Mouse (Mus musculus): ENCODE data around the gene Gm9044. TPM values are rescaled to one million over a fixed set of nuclear protein-coding genes. Genes with fewer than 3 reads are reported as not detected.
"Not testable (repeated sequence)": the region's sequence is repeated elsewhere in the genome, so short reads cannot be mapped to it uniquely, and the experiment has no call there.

Gene Gm9044
- not detected in 2 replicates for polyA plus RNA-seq (2015; fragmentation: Nextera tagmentation; extraction: Ambion mirVana)

DNA sequence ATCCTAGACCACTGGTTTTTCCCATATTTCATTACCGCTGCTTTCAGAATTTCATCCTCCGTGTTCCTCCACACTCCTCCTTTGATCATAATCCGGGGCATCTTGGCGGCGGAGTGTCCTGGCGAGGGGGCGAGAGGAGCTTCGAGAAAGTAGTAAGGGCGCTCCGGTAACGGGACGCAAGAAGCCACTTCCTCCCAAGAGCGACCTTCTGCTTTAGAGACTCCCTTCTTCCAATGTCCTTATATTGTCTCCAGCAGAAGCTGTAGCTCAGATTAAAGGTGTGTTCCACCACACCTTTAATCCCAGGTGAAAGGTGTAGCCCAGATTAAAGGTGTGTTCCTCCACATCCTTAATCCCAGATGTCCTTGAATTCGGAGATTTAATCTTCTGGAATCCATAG, at the start of gene Gm9044:
Gm9044 (minus strand) TSS at position 101 of the 400 bp plus-strand sequence.
- not testable (repeated sequence) for H3K9ac ChIP-seq; H3K27me3 ChIP-seq (replicated peaks); ATAC-seq (ENCODE audit: extremely low read depth, insufficient number of reproducible peaks, low FRiP score, low TSS enrichment); H3K36me3 ChIP-seq; H3K9me3 ChIP-seq; H3K4me2 ChIP-seq; H3K4me1 ChIP-seq; H3K27ac ChIP-seq (replicated peaks); H3K4me3 ChIP-seq
- WGBS: no CpG with 5 or more reads among the region's 14 CpGs

DNA sequence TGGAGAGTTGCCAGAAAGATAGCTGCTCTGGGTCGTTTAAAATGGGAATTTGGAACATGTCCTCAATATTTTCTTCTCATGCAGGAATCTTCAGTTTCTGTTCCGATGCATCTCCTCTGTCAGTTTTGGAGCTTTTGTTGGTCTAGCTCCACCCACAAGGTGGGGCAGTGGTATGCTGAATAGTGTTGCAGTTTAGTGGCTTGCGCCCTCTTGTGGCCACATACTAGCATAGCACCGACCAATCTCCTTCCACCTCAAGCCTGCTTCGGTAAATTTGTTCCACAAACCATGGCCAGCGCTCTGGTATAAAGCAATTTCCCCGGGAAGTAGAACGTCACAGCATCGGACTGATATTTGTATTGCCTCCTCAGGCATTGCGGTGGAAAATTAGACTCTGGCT, 38.2 kb upstream of the Gm9044 start:
- Histone ChIP-seq H3K36me3 (no peaks in the 10 kb centered on the region), H3K9me3 (no peaks in the 10 kb centered on the region), H3K4me1 (no peaks in the 10 kb centered on the region), H3K27me3 (replicated peaks) (no peaks in the 10 kb centered on the region), H3K9ac (no peak overlapping the region), H3K4me3 (peak overlapping the region; percentile 19; the same call in 1 of the 2 replicates), H3K27ac (replicated peaks) (no peak overlapping the region), H3K4me2 (peak overlapping the region; percentile 56)
- 9% methylated on average over 10 of the region's 10 CpGs for WGBS
- ATAC-seq (ENCODE audit: extremely low read depth, insufficient number of reproducible peaks, low FRiP score, low TSS enrichment): no peak

DNA sequence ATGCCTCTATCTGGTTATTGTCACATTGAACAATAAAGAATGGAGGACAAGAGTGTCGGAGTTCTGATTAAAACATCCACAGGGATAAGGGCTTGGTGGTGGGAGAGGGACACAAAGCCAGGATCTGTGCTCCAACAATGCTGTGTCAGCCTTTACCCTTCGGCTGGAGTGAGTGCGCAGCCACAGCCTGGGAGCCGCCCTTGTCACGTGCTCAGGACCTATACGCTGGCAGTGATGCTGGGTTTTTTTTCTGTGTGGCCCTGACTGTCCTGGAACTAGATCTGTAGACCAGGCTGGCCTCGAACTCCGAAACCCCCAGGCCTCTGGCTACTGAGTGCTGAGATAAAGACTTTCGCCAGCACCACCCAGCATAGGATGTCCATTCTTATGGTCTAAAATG, 37.3 kb upstream of the Gm9044 start:
- ATAC-seq (ENCODE audit: extremely low read depth, insufficient number of reproducible peaks, low FRiP score, low TSS enrichment): no peak
- WGBS: 82% methylated on average over 9 of the region's 9 CpGs
- Histone ChIP-seq H3K9me3 (no peaks in the 10 kb centered on the region), H3K4me3 (no peak overlapping the region), H3K4me1 (no peaks in the 10 kb centered on the region), H3K36me3 (no peaks in the 10 kb centered on the region), H3K9ac (no peak overlapping the region), H3K27ac (replicated peaks) (no peak overlapping the region), H3K27me3 (replicated peaks) (no peaks in the 10 kb centered on the region), H3K4me2 (no peak overlapping the region)

DNA sequence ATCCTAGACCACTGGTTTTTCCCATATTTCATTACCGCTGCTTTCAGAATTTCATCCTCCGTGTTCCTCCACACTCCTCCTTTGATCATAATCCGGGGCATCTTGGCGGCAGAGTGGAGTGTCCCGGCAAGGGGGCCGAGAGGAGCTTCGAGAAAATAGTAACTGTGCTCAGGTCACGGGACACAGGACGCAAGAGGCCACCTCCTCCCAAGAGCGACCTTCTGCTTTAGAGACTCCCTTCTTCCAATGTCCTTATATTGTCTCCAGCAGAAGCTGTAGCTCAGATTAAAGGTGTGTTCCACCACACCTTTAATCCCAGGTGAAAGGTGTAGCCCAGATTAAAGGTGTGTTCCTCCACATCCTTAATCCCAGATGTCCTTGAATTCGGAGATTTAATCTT, 21.8 kb upstream of the Gm9044 start, which contains the start of gene Gm9049:
Gm9049 (minus strand) TSS at position 101 of the 400 bp plus-strand sequence.
- H3K36me3 ChIP-seq; H3K27ac ChIP-seq (replicated peaks); ATAC-seq (ENCODE audit: extremely low read depth, insufficient number of reproducible peaks, low FRiP score, low TSS enrichment); H3K4me2 ChIP-seq; H3K4me3 ChIP-seq; H3K27me3 ChIP-seq (replicated peaks); H3K4me1 ChIP-seq; H3K9ac ChIP-seq; H3K9me3 ChIP-seq: not testable (repeated sequence)
- 71% methylated on average over 1 of the region's 11 CpGs for WGBS

DNA sequence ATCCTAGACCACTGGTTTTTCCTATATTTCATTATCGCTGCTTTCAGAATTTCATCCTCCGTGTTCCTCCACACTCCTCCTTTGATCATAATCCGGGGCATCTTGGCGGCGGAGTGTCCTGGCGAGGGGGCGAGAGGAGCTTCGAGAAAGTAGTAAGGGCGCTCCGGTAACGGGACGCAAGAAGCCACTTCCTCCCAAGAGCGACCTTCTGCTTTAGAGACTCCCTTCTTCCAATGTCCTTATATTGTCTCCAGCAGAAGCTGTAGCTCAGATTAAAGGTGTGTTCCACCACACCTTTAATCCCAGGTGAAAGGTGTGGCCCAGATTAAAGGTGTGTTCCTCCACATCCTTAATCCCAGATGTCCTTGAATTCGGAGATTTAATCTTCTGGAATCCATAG, 16.4 kb upstream of the Gm9044 start, which contains the start of gene Gm9048:
Gm9048 (minus strand) TSS at position 101 of the 400 bp plus-strand sequence.
- H3K9ac ChIP-seq; H3K36me3 ChIP-seq; H3K9me3 ChIP-seq; H3K27ac ChIP-seq (replicated peaks); ATAC-seq (ENCODE audit: extremely low read depth, insufficient number of reproducible peaks, low FRiP score, low TSS enrichment); H3K27me3 ChIP-seq (replicated peaks); H3K4me2 ChIP-seq; H3K4me3 ChIP-seq; H3K4me1 ChIP-seq: not testable (repeated sequence)
- 50% methylated on average over 1 of the region's 14 CpGs for WGBS

DNA sequence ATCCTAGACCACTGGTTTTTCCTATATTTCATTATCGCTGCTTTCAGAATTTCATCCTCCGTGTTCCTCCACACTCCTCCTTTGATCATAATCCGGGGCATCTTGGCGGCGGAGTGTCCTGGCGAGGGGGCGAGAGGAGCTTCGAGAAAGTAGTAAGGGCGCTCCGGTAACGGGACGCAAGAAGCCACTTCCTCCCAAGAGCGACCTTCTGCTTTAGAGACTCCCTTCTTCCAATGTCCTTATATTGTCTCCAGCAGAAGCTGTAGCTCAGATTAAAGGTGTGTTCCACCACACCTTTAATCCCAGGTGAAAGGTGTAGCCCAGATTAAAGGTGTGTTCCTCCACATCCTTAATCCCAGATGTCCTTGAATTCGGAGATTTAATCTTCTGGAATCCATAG, 10.9 kb upstream of the Gm9044 start, which contains the start of gene Gm9046:
Gm9046 (minus strand) TSS at position 101 of the 400 bp plus-strand sequence.
- H3K36me3 ChIP-seq; H3K4me2 ChIP-seq; ATAC-seq (ENCODE audit: extremely low read depth, insufficient number of reproducible peaks, low FRiP score, low TSS enrichment); H3K27me3 ChIP-seq (replicated peaks); H3K27ac ChIP-seq (replicated peaks); H3K9ac ChIP-seq; H3K9me3 ChIP-seq; H3K4me3 ChIP-seq; H3K4me1 ChIP-seq: not testable (repeated sequence)
- no CpG with 5 or more reads among the region's 14 CpGs for WGBS

DNA sequence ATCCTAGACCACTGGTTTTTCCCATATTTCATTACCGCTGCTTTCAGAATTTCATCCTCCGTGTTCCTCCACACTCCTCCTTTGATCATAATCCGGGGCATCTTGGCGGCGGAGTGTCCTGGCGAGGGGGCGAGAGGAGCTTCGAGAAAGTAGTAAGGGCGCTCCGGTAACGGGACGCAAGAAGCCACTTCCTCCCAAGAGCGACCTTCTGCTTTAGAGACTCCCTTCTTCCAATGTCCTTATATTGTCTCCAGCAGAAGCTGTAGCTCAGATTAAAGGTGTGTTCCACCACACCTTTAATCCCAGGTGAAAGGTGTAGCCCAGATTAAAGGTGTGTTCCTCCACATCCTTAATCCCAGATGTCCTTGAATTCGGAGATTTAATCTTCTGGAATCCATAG, 5.5 kb upstream of the Gm9044 start, which contains the start of gene Gm9045:
Gm9045 (minus strand) TSS at position 101 of the 400 bp plus-strand sequence.
- H3K27ac ChIP-seq (replicated peaks); ATAC-seq (ENCODE audit: extremely low read depth, insufficient number of reproducible peaks, low FRiP score, low TSS enrichment); H3K4me1 ChIP-seq; H3K4me3 ChIP-seq; H3K27me3 ChIP-seq (replicated peaks); H3K9ac ChIP-seq; H3K4me2 ChIP-seq; H3K36me3 ChIP-seq; H3K9me3 ChIP-seq: not testable (repeated sequence)
- no CpG with 5 or more reads among the region's 14 CpGs for WGBS

DNA sequence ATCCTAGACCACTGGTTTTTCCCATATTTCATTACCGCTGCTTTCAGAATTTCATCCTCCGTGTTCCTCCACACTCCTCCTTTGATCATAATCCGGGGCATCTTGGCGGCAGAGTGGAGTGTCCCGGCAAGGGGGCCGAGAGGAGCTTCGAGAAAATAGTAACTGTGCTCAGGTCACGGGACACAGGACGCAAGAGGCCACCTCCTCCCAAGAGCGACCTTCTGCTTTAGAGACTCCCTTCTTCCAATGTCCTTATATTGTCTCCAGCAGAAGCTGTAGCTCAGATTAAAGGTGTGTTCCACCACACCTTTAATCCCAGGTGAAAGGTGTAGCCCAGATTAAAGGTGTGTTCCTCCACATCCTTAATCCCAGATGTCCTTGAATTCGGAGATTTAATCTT, 5.3 kb downstream of the Gm9044 start, which contains the start of gene Gm9040:
Gm9040 (minus strand) TSS at position 101 of the 400 bp plus-strand sequence.
- H3K27ac ChIP-seq (replicated peaks); H3K36me3 ChIP-seq; H3K4me2 ChIP-seq; H3K27me3 ChIP-seq (replicated peaks); H3K9me3 ChIP-seq; H3K9ac ChIP-seq; H3K4me1 ChIP-seq; ATAC-seq (ENCODE audit: extremely low read depth, insufficient number of reproducible peaks, low FRiP score, low TSS enrichment); H3K4me3 ChIP-seq: not testable (repeated sequence)
- WGBS: no CpG with 5 or more reads among the region's 11 CpGs

DNA sequence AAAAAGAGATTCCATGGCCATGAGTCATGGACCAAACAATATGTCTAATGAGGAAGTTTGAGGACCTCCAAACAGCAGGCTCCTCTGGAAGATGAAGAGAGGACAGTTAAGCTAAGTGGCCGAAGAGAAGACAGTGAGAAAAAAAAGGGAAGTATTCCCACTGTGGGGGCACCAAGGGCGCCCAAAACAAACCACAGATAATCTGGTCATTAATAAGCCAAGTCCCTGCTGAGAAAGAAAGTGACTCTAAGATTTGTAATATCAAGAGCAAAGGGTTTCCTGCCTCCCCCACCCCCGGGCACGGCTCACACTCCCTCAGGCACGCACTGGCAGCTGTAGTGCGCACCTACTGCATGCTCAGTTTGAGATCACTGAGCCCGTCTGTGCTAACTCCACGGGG, 13.2 kb downstream of the Gm9044 start:
- Histone ChIP-seq H3K27me3 (replicated peaks) (no peaks in the 10 kb centered on the region), H3K36me3 (no peaks in the 10 kb centered on the region), H3K4me1 (no peaks in the 10 kb centered on the region), H3K9ac (no peak overlapping the region), H3K27ac (replicated peaks) (no peak overlapping the region), H3K4me3 (no peak overlapping the region), H3K9me3 (no peaks in the 10 kb centered on the region), H3K4me2 (no peak overlapping the region)
- 74% methylated on average over 8 of the region's 8 CpGs for WGBS
- ATAC-seq (ENCODE audit: extremely low read depth, insufficient number of reproducible peaks, low FRiP score, low TSS enrichment): no peak

DNA sequence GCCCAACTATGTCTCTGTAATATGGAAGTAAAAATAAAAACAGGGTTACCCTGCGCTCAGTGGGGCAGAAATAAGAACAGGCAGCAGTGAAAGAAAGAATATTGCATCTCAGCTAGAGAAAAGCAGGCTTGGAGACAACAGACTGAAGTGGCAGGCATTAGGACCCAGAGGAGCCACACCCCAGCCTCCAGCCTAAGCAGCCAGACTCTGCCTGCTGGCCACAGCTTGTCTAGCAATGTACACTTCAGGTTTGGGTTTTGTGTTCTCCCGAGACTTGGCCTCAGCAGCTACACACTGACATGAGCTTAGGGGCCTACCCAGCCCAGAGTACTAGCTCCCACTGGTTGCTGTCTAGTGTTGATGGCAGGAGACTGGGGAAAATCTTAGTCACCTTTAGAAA, 30.1 kb downstream of the Gm9044 start:
- not testable (repeated sequence) for H3K4me1 ChIP-seq; ATAC-seq (ENCODE audit: extremely low read depth, insufficient number of reproducible peaks, low FRiP score, low TSS enrichment); H3K9me3 ChIP-seq; H3K4me3 ChIP-seq; H3K36me3 ChIP-seq; H3K27me3 ChIP-seq (replicated peaks); H3K4me2 ChIP-seq; H3K9ac ChIP-seq; H3K27ac ChIP-seq (replicated peaks)
- WGBS: 32% methylated on average over 2 of the region's 2 CpGs

DNA sequence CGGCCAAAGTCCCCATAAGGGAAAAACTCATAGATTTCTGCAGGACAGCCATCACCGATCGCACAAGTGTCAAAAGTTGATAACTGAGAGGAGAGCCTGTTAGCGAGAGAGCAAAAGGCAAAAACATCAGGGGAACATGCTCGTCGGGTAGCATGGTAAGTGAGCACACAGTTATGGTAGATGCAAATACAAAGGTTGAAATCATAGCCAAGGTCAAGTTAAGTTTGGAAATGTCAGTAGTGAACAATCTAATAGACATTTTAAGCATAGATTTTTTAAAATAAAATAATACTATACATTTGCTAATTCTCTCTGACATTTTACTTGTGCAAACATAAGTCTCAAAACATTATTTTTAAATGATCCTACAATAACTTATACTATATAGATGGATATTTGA, 37.3 kb downstream of the Gm9044 start, which contains the start of gene Iltifb:
Iltifb (minus strand) TSS at position 101 of the 400 bp plus-strand sequence.
- H3K9me3 ChIP-seq: no peaks in the 10 kb centered on the region
- no peak within 1 kb of the TSS for H3K9ac ChIP-seq
- 70% methylated on average over 6 of the region's 6 CpGs for WGBS
- no peak for ATAC-seq (ENCODE audit: extremely low read depth, insufficient number of reproducible peaks, low FRiP score, low TSS enrichment)
- no peaks in the 10 kb centered on the region for H3K36me3 ChIP-seq
- H3K27me3 ChIP-seq (replicated peaks): no peaks in the 10 kb centered on the region
- no peak within 1 kb of the TSS for H3K4me2 ChIP-seq
- H3K27ac ChIP-seq (replicated peaks): no peak within 1 kb of the TSS
- H3K4me3 ChIP-seq: no peak within 1 kb of the TSS
- H3K4me1 ChIP-seq: no peaks in the 10 kb centered on the region

DNA sequence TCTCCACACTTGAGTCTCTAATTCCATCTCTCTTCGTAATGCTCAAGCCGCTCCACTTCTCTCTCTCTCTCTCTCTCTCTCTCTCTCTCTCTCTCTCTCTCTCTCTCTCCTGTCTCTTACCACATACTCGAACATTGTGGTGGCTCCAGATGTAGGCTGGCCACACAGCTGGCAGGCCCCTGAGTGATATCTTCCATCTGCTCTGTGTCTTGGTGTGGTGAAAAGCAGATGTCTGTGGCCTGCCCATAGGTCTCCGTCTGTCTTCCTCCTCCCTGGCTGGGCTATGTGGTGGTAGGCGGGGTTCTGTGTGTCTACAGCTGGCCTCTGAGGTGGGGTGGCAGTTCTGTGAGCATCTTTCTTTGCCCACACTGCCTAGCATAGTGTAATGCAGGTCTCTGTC, 49.2 kb downstream of the Gm9044 start:
- ATAC-seq (ENCODE audit: extremely low read depth, insufficient number of reproducible peaks, low FRiP score, low TSS enrichment): not testable (repeated sequence)

More for the DNA sequence above, 49.2 kb downstream of the Gm9044 start:
- WGBS: 53% methylated on average over 3 of the region's 5 CpGs
- H3K27me3 ChIP-seq (replicated peaks); H3K9me3 ChIP-seq; H3K4me1 ChIP-seq; H3K4me3 ChIP-seq; H3K4me2 ChIP-seq; H3K27ac ChIP-seq (replicated peaks); H3K9ac ChIP-seq; H3K36me3 ChIP-seq: not testable (repeated sequence)

Measured in heart, embryonic 13.5 days (tissue).